Mouse (Mus musculus) erythroblast, embryonic 14.5 days (primary cell): ENCODE measurements around the gene Anks1.

ENCODE experiments used
- GATA1 ChIP-seq: IDR thresholded peaks from 2 replicates; pipeline ENCODE4 v1.6.1; 2012; ENCODE audit warnings: low read length, inconsistent platforms, mixed read lengths
- TAL1 ChIP-seq: IDR thresholded peaks from 3 replicates; pipeline ENCODE4 v1.6.1; 2012; ENCODE audit warnings: low read length, inconsistent platforms, mixed read lengths

GRCm38 (mm10) chr17:27883994-27884393, 25.1 kb upstream of the Anks1 start:
- TF ChIP-seq GATA1 (no peak), TAL1 (no peak)
